Mouse (Mus musculus) stomach, postnatal 0 days (tissue): ENCODE data around the gene Snapc5.

Experiments used
- CTCF ChIP-seq: IDR thresholded peaks from 2 replicates; pipeline ENCODE4 v1.5.1; 2016; ENCODE audit warnings: antibody characterized with exemption, low read depth, mild to moderate bottlenecking, moderate library complexity
- EP300 ChIP-seq: optimal IDR thresholded peaks from 2 replicates; pipeline ENCODE3; 2016; ENCODE audit warnings: antibody characterized with exemption

- TF ChIP-seq CTCF (no peak), EP300 (no peak)
Measured at GRCm38 (mm10) chr9:64160471-64160870, 18.6 kb upstream of the Snapc5 start.
